Mouse (Mus musculus) small intestine, adult 2 months (tissue): Measurements from ENCODE around the gene Traf4.
A peak's percentile ranks its signal among the peaks of the same experiment; 100 is the strongest.

Source experiments
- CTCF ChIP-seq: fragments of 200-500 bp; IDR thresholded peaks from 2 replicates; pipeline ENCODE4 v1.5.1; 2012; ENCODE audit warnings: low read depth, mild to moderate bottlenecking, control low read depth, inconsistent platforms, low read length, moderate library complexity, mixed read lengths; ENCODE audit not compliant: insufficient replicate concordance, insufficient read length; ENCODE audit errors: extremely low read depth
- POLR2A ChIP-seq: fragments of 200-500 bp; IDR thresholded peaks from 2 replicates; pipeline ENCODE4 v1.6.1; 2012; ENCODE audit warnings: low read depth, mild to moderate bottlenecking, control low read depth, inconsistent platforms, low read length, moderate library complexity

- TF ChIP-seq CTCF (peak; percentile 31; the same call in 1 of the 2 replicates), POLR2A (no peak)
Measured at GRCm38 (mm10) chr11:78171328-78171727, 5.9 kb upstream of the Traf4 start.
